In genomic region chr9:29514588-29515356, GRCm38 (mm10) we compare ENCODE assay signal across 16 mouse cellular contexts.
A peak's percentile ranks its signal among the peaks of the same experiment; 100 is the strongest.
DNase-seq lines count a peak whose midpoint lies in the region; ATAC-seq and TF ChIP-seq lines count a peak whose summit lies in the region.
"Had no signal": no experiment of that assay in that cellular context is flagged by ENCODE, and none has a peak within 500 bp of the region (broad histone marks: within the 10 kb centered on the region; RNA-seq: fewer than 3 reads in every experiment).

No protein-coding gene starts in this region.

- intact Hi-C loops in left cerebral cortex, postnatal 25 days (cut with DNase I): no loop called here
- intact Hi-C loops in heart, adult 2 months (cut with DNase I): no loop called here

- 22% methylated on average over 17 of the region's 17 CpGs for WGBS in forebrain, embryonic 13.5 days
- WGBS in hindbrain, embryonic 14.5 days: 32% methylated on average over 17 of the region's 17 CpGs
- WGBS in midbrain, embryonic 14.5 days: 13% methylated on average over 17 of the region's 17 CpGs
- 82% methylated on average over 17 of the region's 17 CpGs for WGBS in heart, adult 2 months

- no peaks in the 10 kb centered on the region for H3K9me3 ChIP-seq in forebrain, embryonic 13.5 days (replicated peaks)
- no peaks in the 10 kb centered on the region for H3K9me3 ChIP-seq in hindbrain, embryonic 14.5 days (ENCODE audit: control insufficient read depth, low read length)
- H3K9me3 ChIP-seq in midbrain, embryonic 14.5 days (ENCODE audit: control insufficient read depth, low read length): no peaks in the 10 kb centered on the region
- H3K9me3 ChIP-seq: heart, embryonic 12.5 days had no signal

- H3K4me2 ChIP-seq in forebrain, embryonic 13.5 days: peak overlapping the region; percentile 1; the same call in 1 of the 2 replicates
- 0 out of 2 replicates have a peak overlapping the region, but pooled peaks have one; percentile 3 for H3K4me2 ChIP-seq in hindbrain, embryonic 14.5 days (replicated peaks)
- peak overlapping the region; percentile 15 for H3K4me2 ChIP-seq in midbrain, embryonic 14.5 days (ENCODE audit: low read length)
- H3K4me2 ChIP-seq: heart, embryonic 12.5 days had no signal

- no peaks in the 10 kb centered on the region for H3K36me3 ChIP-seq in forebrain, embryonic 13.5 days (ENCODE audit: poor library complexity, severe bottlenecking)
- no peaks in the 10 kb centered on the region for H3K36me3 ChIP-seq in hindbrain, embryonic 14.5 days (replicated peaks; ENCODE audit: control insufficient read depth, insufficient read depth)
- no peaks in the 10 kb centered on the region for H3K36me3 ChIP-seq in midbrain, embryonic 14.5 days (ENCODE audit: control insufficient read depth, insufficient read depth, low read length)
- no peaks in the 10 kb centered on the region for H3K36me3 ChIP-seq in heart, adult 2 months (ENCODE audit: control insufficient read depth, insufficient read depth, low read length)
- H3K36me3 ChIP-seq: heart, embryonic 12.5 days had no signal

- ATAC-seq in forebrain, embryonic 13.5 days: peak; percentile 84
- peak; percentile 71; the same call in 1 of the 2 replicates for ATAC-seq in hindbrain, embryonic 14.5 days (ENCODE audit: low FRiP score)
- peak; percentile 74 for ATAC-seq in midbrain, embryonic 14.5 days (ENCODE audit: low FRiP score, low TSS enrichment)

- peak; percentile 66 for DNase-seq in Muller cell, postnatal 12 days (ENCODE audit: inconsistent ontology term)
- DNase-seq in hindbrain, embryonic 14.5 days (ENCODE audit: low spot score): peak; percentile 55
- peak; percentile 72 for DNase-seq in midbrain, embryonic 14.5 days
- no peak for DNase-seq in ovary, adult 18-20 months (ENCODE audit: low spot score)
- no peak for DNase-seq in layer of hippocampus, postnatal 14 days (ENCODE audit: low spot score in 2 of 2)
- DNase-seq in left cerebral cortex, postnatal 25 days (ENCODE audit: low spot score in 2 of 2): no peak
- no peak for DNase-seq in heart, adult 2 months
- DNase-seq: cerebellum, adult 11-12 months; gastrocnemius, postnatal 36 days; kidney, adult 18-20 months; lung, postnatal 10 days; right cerebral cortex, postnatal 4 days; thymus, adult 18-20 months had no signal

- no peak overlapping the region for H3K4me3 ChIP-seq in forebrain, embryonic 13.5 days
- H3K4me3 ChIP-seq in hindbrain, embryonic 14.5 days (replicated peaks; ENCODE audit: low read length): no peak overlapping the region
- no peak overlapping the region for H3K4me3 ChIP-seq in midbrain, embryonic 14.5 days (replicated peaks; ENCODE audit: low read depth, low read length)
- no peak overlapping the region for H3K4me3 ChIP-seq in heart, adult 2 months
- H3K4me3 ChIP-seq: heart, embryonic 12.5 days had no signal

- no peak for TF ChIP-seq POLR2A in heart, adult 2 months (IDR thresholded peaks at IDR 0.05; ENCODE audit: insufficient read depth, low read depth, low read length)

- H3K9ac ChIP-seq in forebrain, embryonic 13.5 days: no peak overlapping the region
- no peak overlapping the region for H3K9ac ChIP-seq in hindbrain, embryonic 14.5 days
- H3K9ac ChIP-seq in midbrain, embryonic 14.5 days (replicated peaks; ENCODE audit: low read length): no peak overlapping the region
- H3K9ac ChIP-seq in heart, adult 2 months (ENCODE audit: low read depth, low read length): no peak overlapping the region
- H3K9ac ChIP-seq: heart, embryonic 12.5 days; liver, embryonic 14.5 days had no signal

- peaks cover 45% of the 10 kb centered on the region for H3K27me3 ChIP-seq in forebrain, embryonic 13.5 days
- no peaks in the 10 kb centered on the region for H3K27me3 ChIP-seq in hindbrain, embryonic 14.5 days (ENCODE audit: control insufficient read depth, insufficient read depth, low read length)
- H3K27me3 ChIP-seq in midbrain, embryonic 14.5 days (ENCODE audit: control insufficient read depth, insufficient read depth, low read length): peaks cover 1% of the 10 kb centered on the region; the same call in 1 of the 2 replicates
- no peaks in the 10 kb centered on the region for H3K27me3 ChIP-seq in heart, adult 2 months (ENCODE audit: control insufficient read depth, insufficient read depth, low read length)
- H3K27me3 ChIP-seq: heart, embryonic 12.5 days had no signal

- TF ChIP-seq CTCF in heart, adult 2 months (IDR thresholded peaks at IDR 0.05): no peak

- TF ChIP-seq EP300 in heart, adult 2 months (IDR thresholded peaks at IDR 0.05; ENCODE audit: insufficient read depth, low read depth, low read length): no peak

- H3K27ac ChIP-seq in forebrain, embryonic 13.5 days: no peak overlapping the region
- H3K27ac ChIP-seq in hindbrain, embryonic 14.5 days: 0 out of 2 replicates have a peak overlapping the region, but pooled peaks have one; percentile 4
- H3K27ac ChIP-seq in midbrain, embryonic 14.5 days (replicated peaks; ENCODE audit: low read depth, low read length): peak overlapping the region; percentile 10; the same call in 1 of the 2 replicates
- no peak overlapping the region for H3K27ac ChIP-seq in heart, adult 2 months
- H3K27ac ChIP-seq: liver, embryonic 14.5 days had no signal

- no peaks in the 10 kb centered on the region for H3K4me1 ChIP-seq in forebrain, embryonic 13.5 days
- H3K4me1 ChIP-seq in hindbrain, embryonic 14.5 days (replicated peaks; ENCODE audit: control insufficient read depth, insufficient read depth, low read length): 0 out of 2 replicates have a peak, but pooled peaks cover 4% of the 10 kb centered on the region
- peaks cover 15% of the 10 kb centered on the region for H3K4me1 ChIP-seq in midbrain, embryonic 14.5 days (ENCODE audit: control insufficient read depth, insufficient read depth, low read length)
- H3K4me1 ChIP-seq in heart, adult 2 months (ENCODE audit: control insufficient read depth, insufficient read depth, low read length): no peaks in the 10 kb centered on the region
- H3K4me1 ChIP-seq: heart, embryonic 12.5 days had no signal

- H3K79me2 ChIP-seq in heart, adult 2 months (replicated peaks; ENCODE audit: control insufficient read depth, insufficient read depth, low read length): no peaks in the 10 kb centered on the region

Comparison
In these comparisons a context has a peak if more than half of its experiments do, and no peak if none do; other contexts are left out.
1. DNase-seq: peak in Muller cell, postnatal 12 days (single experiment), hindbrain, embryonic 14.5 days (single experiment) and midbrain, embryonic 14.5 days (single experiment); none in ovary, adult 18-20 months (single experiment), layer of hippocampus, postnatal 14 days (0 of 2), left cerebral cortex, postnatal 25 days (0 of 2) and heart, adult 2 months (0 of 2).
2. H3K27ac ChIP-seq: peak in hindbrain, embryonic 14.5 days (single experiment) and midbrain, embryonic 14.5 days (single experiment); none in forebrain, embryonic 13.5 days (single experiment) and heart, adult 2 months (single experiment).
3. Peak in every context shown above with its lines, with median percentiles within 50 percentile points of each other: ATAC-seq and H3K4me2 ChIP-seq.